In the genomic region with DNA sequence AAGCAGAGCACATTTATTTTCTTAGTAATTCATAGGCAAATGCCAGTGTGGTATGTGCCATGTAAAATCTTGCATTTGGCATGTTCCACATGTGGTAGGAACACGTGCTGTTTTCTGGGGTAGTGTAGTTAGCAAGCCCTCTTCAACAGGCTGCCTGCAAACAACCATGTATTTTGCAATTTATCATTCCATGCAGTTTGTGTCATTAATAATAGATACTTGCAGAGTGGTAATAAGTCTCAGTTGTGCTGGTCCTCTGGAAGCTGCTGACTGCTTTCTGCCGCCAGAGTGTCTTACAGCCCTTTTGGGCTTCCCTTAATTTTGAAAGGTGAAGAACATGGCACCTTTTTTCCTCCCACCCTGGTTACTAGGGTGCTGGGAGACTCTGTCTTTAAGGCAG, we compare ENCODE assay signal across 12 mouse cellular contexts. TPM values are rescaled to one million over a fixed set of nuclear protein-coding genes. Genes with fewer than 3 reads are reported as not detected.
DNase-seq lines count a peak whose midpoint lies in the region; ATAC-seq and TF ChIP-seq lines count a peak whose summit lies in the region.
"Had no signal": no experiment of that assay in that cellular context is flagged by ENCODE, and none has a peak within 500 bp of the region (broad histone marks: within the 10 kb centered on the region; RNA-seq: fewer than 3 reads in every experiment).

No protein-coding gene starts in this region.

- H3K36me3 ChIP-seq in heart, postnatal 0 days (replicated peaks; ENCODE audit: control insufficient read depth, insufficient read depth, low read length): no peaks in the 10 kb centered on the region
- H3K36me3 ChIP-seq in embryonic facial prominence, embryonic 10.5 days (replicated peaks): peaks cover 19% of the 10 kb centered on the region
- H3K36me3 ChIP-seq in hindbrain, postnatal 0 days (ENCODE audit: insufficient read depth, low read length): no peaks in the 10 kb centered on the region
- H3K36me3 ChIP-seq: liver, embryonic 15.5 days had no signal

- H3K9me3 ChIP-seq in heart, postnatal 0 days (replicated peaks; ENCODE audit: control insufficient read depth, low read length): no peaks in the 10 kb centered on the region
- no peaks in the 10 kb centered on the region for H3K9me3 ChIP-seq in embryonic facial prominence, embryonic 10.5 days
- H3K9me3 ChIP-seq in hindbrain, postnatal 0 days (ENCODE audit: low read length): no peaks in the 10 kb centered on the region
- H3K9me3 ChIP-seq: liver, embryonic 15.5 days had no signal

- peak overlapping the region; percentile 25; the same call in 1 of the 2 replicates for H3K4me2 ChIP-seq in heart, postnatal 0 days (ENCODE audit: low read depth, low read length)
- H3K4me2 ChIP-seq in hindbrain, postnatal 0 days (ENCODE audit: low read depth, low read length): peak overlapping the region; percentile 38
- H3K4me2 ChIP-seq: liver, embryonic 15.5 days had no signal

- TF ChIP-seq CTCF in heart, postnatal 0 days (IDR thresholded peaks at IDR 0.05; ENCODE audit: low read depth): no peak
- no peak for TF ChIP-seq CTCF in hindbrain, postnatal 0 days (IDR thresholded peaks at IDR 0.05; ENCODE audit: low read depth)

- no peak for ATAC-seq in heart, postnatal 0 days (ENCODE audit: insufficient read depth, low read depth)
- no peak for ATAC-seq in hindbrain, postnatal 0 days

- peak; percentile 28 for DNase-seq in embryo, embryonic 10.5 days (ENCODE audit: low spot score)
- DNase-seq in embryo, embryonic 9.5 days (ENCODE audit: extremely low spot score): no peak
- no peak for DNase-seq in heart, postnatal 0 days (ENCODE audit: low spot score)
- no peak for DNase-seq in heart, adult 18-20 months
- no peak for DNase-seq in embryonic facial prominence, embryonic 10.5 days (ENCODE audit: low spot score)
- DNase-seq in hindbrain, postnatal 0 days (ENCODE audit: low spot score): no peak
- no peak for DNase-seq in gastrocnemius, postnatal 10 days
- no peak for DNase-seq in retina, postnatal 1 day
- DNase-seq: cerebellum, adult 11 months; kidney, adult 8-10 months had no signal

- peaks cover 60% of the 10 kb centered on the region for H3K27me3 ChIP-seq in heart, postnatal 0 days (ENCODE audit: control insufficient read depth, insufficient read depth, low read length)
- peaks cover 100% of the 10 kb centered on the region for H3K27me3 ChIP-seq in embryonic facial prominence, embryonic 10.5 days (replicated peaks; ENCODE audit: low read depth, poor library complexity, severe bottlenecking)
- H3K27me3 ChIP-seq in hindbrain, postnatal 0 days (ENCODE audit: insufficient read depth, low read length): peaks cover 60% of the 10 kb centered on the region

- WGBS in heart, postnatal 0 days: 75% methylated on average over 2 of the region's 2 CpGs
- 41% methylated on average over 2 of the region's 2 CpGs for WGBS in embryonic facial prominence, embryonic 10.5 days
- 81% methylated on average over 2 of the region's 2 CpGs for WGBS in hindbrain, postnatal 0 days

- no peak overlapping the region for H3K9ac ChIP-seq in heart, postnatal 0 days (replicated peaks; ENCODE audit: low read depth, low read length)
- H3K9ac ChIP-seq in hindbrain, postnatal 0 days (replicated peaks; ENCODE audit: low read length): no peak overlapping the region
- H3K9ac ChIP-seq: liver, embryonic 15.5 days had no signal

- H3K4me3 ChIP-seq in heart, postnatal 0 days (ENCODE audit: low read depth, low read length): no peak overlapping the region; the same call in 1 of the 2 replicates
- peak overlapping the region; percentile 77 for H3K4me3 ChIP-seq in embryonic facial prominence, embryonic 10.5 days
- no peak overlapping the region for H3K4me3 ChIP-seq in hindbrain, postnatal 0 days (ENCODE audit: low read length)
- H3K4me3 ChIP-seq: liver, embryonic 15.5 days; myocyte had no signal

- H3K4me1 ChIP-seq in heart, postnatal 0 days (ENCODE audit: control insufficient read depth, insufficient read depth): no peaks in the 10 kb centered on the region
- H3K4me1 ChIP-seq in embryonic facial prominence, embryonic 10.5 days: peaks cover 75% of the 10 kb centered on the region
- H3K4me1 ChIP-seq in hindbrain, postnatal 0 days (ENCODE audit: insufficient read depth, low read length): no peaks in the 10 kb centered on the region

- no peak for TF ChIP-seq EP300 in heart, postnatal 0 days (IDR thresholded peaks at IDR 0.05; ENCODE audit: low read depth)

- no peak overlapping the region for H3K27ac ChIP-seq in heart, postnatal 0 days (ENCODE audit: low read depth)
- H3K27ac ChIP-seq in embryonic facial prominence, embryonic 10.5 days (replicated peaks): peak overlapping the region; percentile 3
- H3K27ac ChIP-seq in hindbrain, postnatal 0 days: no peak overlapping the region
- H3K27ac ChIP-seq: liver, embryonic 15.5 days had no signal

RNA-seq across cellular contexts. Expression of gene Foxc1, which starts 6.3 kb away (rescaled TPM):
- 20.0 and 22.6 TPM in 2 replicates for total RNA-seq in heart, postnatal 0 days (2014; rRNA removed; ENCODE audit: low replicate concordance)
- 1.5 and 1.6 TPM in 2 replicates for polyA plus RNA-seq in heart, postnatal 0 days (2015; fragmentation: Nextera tagmentation; extraction: Ambion mirVana)
- total RNA-seq in heart, adult 18-20 months (2021): 1 to 10 TPM; 3.3 to 4.2 TPM
- 3.3 and 4.1 TPM in 2 replicates for polyA plus RNA-seq in embryonic facial prominence, embryonic 10.5 days (2016; fragmentation: Nextera tagmentation; extraction: Ambion mirVana)
- total RNA-seq in hindbrain, postnatal 0 days (2014; rRNA removed): 11.9 and 16.2 TPM in 2 replicates
- 1.8 and 2.0 TPM in 2 replicates for polyA plus RNA-seq in hindbrain, postnatal 0 days (2015; fragmentation: Nextera tagmentation; extraction: Ambion mirVana)
- total RNA-seq in gastrocnemius, postnatal 10 days (2021): 1 to 10 TPM; 1.8 to 2.6 TPM
